Mouse (Mus musculus): ENCODE measurements around the gene Il1rapl1. TPM values are rescaled to one million over a fixed set of nuclear protein-coding genes. Genes with fewer than 3 reads are reported as not detected.

Gene Il1rapl1
- total RNA-seq (2021): under 1 TPM in 1 of 2 experiments, not detected in 1; 0.11 TPM

GRCm38 (mm10) chrX:88115609-88116073 is at the start of gene Il1rapl1:
Gene Il1rapl1, minus strand, starts transcription at chrX:88115645.
- DNase-seq (ENCODE audit: low spot score): no peak
- intact Hi-C loops (cut with DNase I): no loop called here

GRCm38 (mm10) chrX:88158037-88158436 is 42.6 kb upstream of the Il1rapl1 start:
- no peak for DNase-seq (ENCODE audit: low spot score)
- intact Hi-C loops (cut with DNase I): no loop called here

- no peak for DNase-seq (ENCODE audit: low spot score)
- intact Hi-C loops (cut with DNase I): no loop called here
Measured at GRCm38 (mm10) chrX:88125612-88126011, 10.2 kb upstream of the Il1rapl1 start.

- intact Hi-C loops (cut with DNase I): no loop called here
- no peak for DNase-seq (ENCODE audit: low spot score)
Measured at GRCm38 (mm10) chrX:88120070-88120469, 4.6 kb upstream of the Il1rapl1 start.

- intact Hi-C loops (cut with DNase I): no loop called here
- DNase-seq (ENCODE audit: low spot score): no peak
Measured at GRCm38 (mm10) chrX:88117858-88118257, 2.4 kb upstream of the Il1rapl1 start.

- DNase-seq (ENCODE audit: low spot score): no peak
Measured at GRCm38 (mm10) chrX:88116326-88116725, 881 bp upstream of the Il1rapl1 start.

GRCm38 (mm10) chrX:88113561-88113960 is 1.9 kb downstream of the Il1rapl1 start:
- DNase-seq (ENCODE audit: low spot score): no peak
- intact Hi-C loops (cut with DNase I): no loop called here

More at GRCm38 (mm10) chrX:88116326-88116725, 881 bp upstream of the Il1rapl1 start:
- intact Hi-C loops (cut with DNase I): no loop called here

GRCm38 (mm10) chrX:88112254-88112653 is 3.2 kb downstream of the Il1rapl1 start:
- DNase-seq (ENCODE audit: low spot score): no peak
- intact Hi-C loops (cut with DNase I): no loop called here

GRCm38 (mm10) chrX:88109733-88110132 is 5.7 kb downstream of the Il1rapl1 start:
- intact Hi-C loops (cut with DNase I): no loop called here
- DNase-seq (ENCODE audit: low spot score): no peak

GRCm38 (mm10) chrX:88093936-88094569 is 21.4 kb downstream of the Il1rapl1 start:
- intact Hi-C loops (cut with DNase I): no loop called here
- no peak for DNase-seq (ENCODE audit: low spot score)

GRCm38 (mm10) chrX:88089873-88090272 is 25.6 kb downstream of the Il1rapl1 start:
- no peak for DNase-seq (ENCODE audit: low spot score)
- intact Hi-C loops (cut with DNase I): no loop called here

- no peak for DNase-seq (ENCODE audit: low spot score)
- intact Hi-C loops (cut with DNase I): no loop called here
Measured at GRCm38 (mm10) chrX:88072741-88073419, 42.6 kb downstream of the Il1rapl1 start.

GRCm38 (mm10) chrX:88070368-88070767 is 45.1 kb downstream of the Il1rapl1 start:
- intact Hi-C loops (cut with DNase I): no loop called here

GRCm38 (mm10) chrX:88043556-88043955 is 71.9 kb downstream of the Il1rapl1 start:
- intact Hi-C loops (cut with DNase I): no loop called here
- no peak for DNase-seq (ENCODE audit: low spot score)

More at GRCm38 (mm10) chrX:88070368-88070767, 45.1 kb downstream of the Il1rapl1 start:
- DNase-seq (ENCODE audit: low spot score): no peak

- intact Hi-C loops (cut with DNase I): no loop called here
- no peak for DNase-seq (ENCODE audit: low spot score)
Measured at GRCm38 (mm10) chrX:88038984-88039383, 76.5 kb downstream of the Il1rapl1 start.

- intact Hi-C loops (cut with DNase I): no loop called here
Measured at GRCm38 (mm10) chrX:87897172-87897571, 218.3 kb downstream of the Il1rapl1 start.

GRCm38 (mm10) chrX:87891916-87892315 is 223.5 kb downstream of the Il1rapl1 start:
- intact Hi-C loops (cut with DNase I): no loop called here
- DNase-seq (ENCODE audit: low spot score): no peak

More at GRCm38 (mm10) chrX:87897172-87897571, 218.3 kb downstream of the Il1rapl1 start:
- DNase-seq (ENCODE audit: low spot score): no peak

GRCm38 (mm10) chrX:87854107-87854506 is 261.3 kb downstream of the Il1rapl1 start:
- intact Hi-C loops (cut with DNase I): no loop called here
- no peak for DNase-seq (ENCODE audit: low spot score)

GRCm38 (mm10) chrX:87813884-87814283 is 301.6 kb downstream of the Il1rapl1 start:
- no peak for DNase-seq (ENCODE audit: low spot score)
- intact Hi-C loops (cut with DNase I): no loop called here

GRCm38 (mm10) chrX:87807717-87808116 is 307.7 kb downstream of the Il1rapl1 start:
- no peak for DNase-seq (ENCODE audit: low spot score)
- intact Hi-C loops (cut with DNase I): no loop called here

- DNase-seq (ENCODE audit: low spot score): no peak
- intact Hi-C loops (cut with DNase I): no loop called here
Measured at GRCm38 (mm10) chrX:87793011-87793410, 322.4 kb downstream of the Il1rapl1 start.
